Mouse (Mus musculus): ENCODE data around the gene Wdr35. TPM values are rescaled to one million over a fixed set of nuclear protein-coding genes. Genes with fewer than 3 reads are reported as not detected.

The Wdr35 gene
- polyA plus RNA-seq (2021; fragmentation: Nextera tagmentation), result 25.6 and 28.9 TPM in 2 replicates
- long read RNA-seq, experiment 1, full-length matches to known transcripts, result 13 of 27 reads
- long read RNA-seq, experiment 1, partial matches to known transcripts, result 12 of 27 reads
- long read RNA-seq, experiment 1, other reads (novel, unspliced or antisense), result 2 of 27 reads
- long read RNA-seq, experiment 2, full-length matches to known transcripts, result 91 of 122 reads
- long read RNA-seq, experiment 2, partial matches to known transcripts, result 22 of 122 reads
- long read RNA-seq, experiment 2, other reads (novel, unspliced or antisense), result 9 of 122 reads

GRCm38 (mm10) chr12:8973820-8974465, at the start of gene Wdr35:
Gene Wdr35 (plus strand): TSS chr12:8973892.

GRCm38 (mm10) chr12:8947714-8948464, 25.8 kb upstream of the Wdr35 start, which contains the start of gene Matn3:
Gene Matn3 (plus strand): TSS chr12:8947929.

GRCm38 (mm10) chr12:9029888-9030723, 56.4 kb downstream of the Wdr35 start, which contains the start of gene Ttc32:
Gene Ttc32 (plus strand): TSS chr12:9029997.

Other genes starting within 250 kb of the Wdr35 start
- 0.43 and 0.50 TPM in 2 replicates for gene Sdc1, start 202.6 kb upstream of the Wdr35 start, polyA plus RNA-seq (2021; fragmentation: Nextera tagmentation)
- gene Laptm4a, start 52.2 kb upstream of the Wdr35 start, polyA plus RNA-seq (2021; fragmentation: Nextera tagmentation), result 142 and 145 TPM in 2 replicates
- not detected in 2 replicates for gene Matn3, start 26.0 kb upstream of the Wdr35 start, polyA plus RNA-seq (2021; fragmentation: Nextera tagmentation)
- gene Ttc32, start 56.1 kb downstream of the Wdr35 start, polyA plus RNA-seq (2021; fragmentation: Nextera tagmentation), result 7.8 and 9.8 TPM in 2 replicates

Data from layer of hippocampus, adult 6 months (tissue).